Mouse (Mus musculus) heart, embryonic 10.5 days (tissue): ENCODE data around the gene Gm12216. TPM values are rescaled to one million over a fixed set of nuclear protein-coding genes. Genes with fewer than 3 reads are reported as not detected.

Experiments
- DNase-seq: peaks from one replicate; pipeline ENCODE4 v3.0.0-alpha.2; 2017; ENCODE audit warnings: low spot score
- H3K27ac ChIP-seq: fragments of 300-500 bp; sonication (generic); 2 replicates; pipeline ENCODE4 v1.5.1; 2016; ENCODE audit warnings: mild to moderate bottlenecking
- H3K27me3 ChIP-seq: fragments of 300-500 bp; sonication (generic); 2 replicates; pipeline ENCODE4 v1.6.1; 2016; ENCODE audit warnings: mild to moderate bottlenecking; ENCODE audit not compliant: poor library complexity, insufficient read depth, severe bottlenecking
- H3K36me3 ChIP-seq: fragments of 300-500 bp; sonication (generic); 2 replicates; pipeline ENCODE4 v1.6.1; 2016; ENCODE audit warnings: mild to moderate bottlenecking, moderate library complexity
- H3K4me1 ChIP-seq: fragments of 300-500 bp; sonication (generic); 2 replicates; pipeline ENCODE4 v1.6.1; 2016; ENCODE audit warnings: mild to moderate bottlenecking
- H3K4me3 ChIP-seq: fragments of 300-500 bp; sonication (generic); 2 replicates; pipeline ENCODE4 v1.5.1; 2016; ENCODE audit warnings: mild to moderate bottlenecking, moderate library complexity
- H3K9me3 ChIP-seq: fragments of 300-500 bp; sonication (generic); 2 replicates; pipeline ENCODE4 v1.6.1; 2016; ENCODE audit warnings: mild to moderate bottlenecking, moderate library complexity
- WGBS: fragments of 180-500 bp; shearing (Covaris S2); methylation state at CpG from one replicate; pipeline ENCODE4 v1.1.7; 2016; 5-methylcytosine and 5-hydroxymethylcytosine counted together
- polyA plus RNA-seq: library from polyadenylated mRNA; unstranded; fragments of >200 nt; fragmentation: Nextera tagmentation; extraction: Ambion mirVana; gene quantifications from 2 replicates; pipeline ENCODE4 v1.2.1, GENCODE M21; 2016

Gm12216 gene
- polyA plus RNA-seq, 1 experiment from 2014 or later = 0.15 TPM

DNA sequence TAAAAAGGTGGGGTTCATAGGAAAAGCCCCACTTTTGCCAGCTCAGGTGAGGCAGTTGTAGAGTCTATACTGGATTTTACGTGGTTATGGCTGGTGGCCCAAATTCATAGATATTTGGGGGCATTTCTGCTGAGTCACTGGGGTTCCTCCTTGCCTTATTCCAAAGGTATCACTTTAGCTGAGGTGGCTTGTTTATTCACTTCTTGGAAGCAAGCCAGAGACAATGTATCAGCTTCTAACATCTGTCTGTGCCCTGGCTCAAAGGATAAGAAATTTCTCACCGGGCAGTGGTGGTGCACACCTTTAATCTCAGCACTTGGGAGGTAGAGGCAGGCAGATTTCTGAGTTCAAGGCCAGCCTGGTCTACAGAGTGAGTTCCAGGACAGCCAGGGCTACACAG is 79.2 kb downstream of the Gm12216 start:
- WGBS = 73% methylated on average over 2 of the region's 2 CpGs
- Histone ChIP-seq H3K9me3 (no peaks in the 10 kb centered on the region), H3K36me3 (peaks cover 17% of the 10 kb centered on the region), H3K4me1 (peaks cover 16% of the 10 kb centered on the region), H3K27me3 (no peaks in the 10 kb centered on the region), H3K4me3 (no peak overlapping the region), H3K27ac (no peak overlapping the region)
- no peak for DNase-seq

GRCm38 (mm10) chr11:53778455-53778854 is 80.6 kb downstream of the Gm12216 start:
- Histone ChIP-seq H3K27ac (no peak overlapping the region), H3K4me3 (no peak overlapping the region), H3K36me3 (peaks cover 31% of the 10 kb centered on the region), H3K4me1 (peaks cover 10% of the 10 kb centered on the region), H3K9me3 (no peaks in the 10 kb centered on the region), H3K27me3 (0 out of 2 replicates have a peak, but pooled peaks cover 9% of the 10 kb centered on the region)
- DNase-seq = no peak
- 75% methylated on average over 5 of the region's 5 CpGs for WGBS

DNA sequence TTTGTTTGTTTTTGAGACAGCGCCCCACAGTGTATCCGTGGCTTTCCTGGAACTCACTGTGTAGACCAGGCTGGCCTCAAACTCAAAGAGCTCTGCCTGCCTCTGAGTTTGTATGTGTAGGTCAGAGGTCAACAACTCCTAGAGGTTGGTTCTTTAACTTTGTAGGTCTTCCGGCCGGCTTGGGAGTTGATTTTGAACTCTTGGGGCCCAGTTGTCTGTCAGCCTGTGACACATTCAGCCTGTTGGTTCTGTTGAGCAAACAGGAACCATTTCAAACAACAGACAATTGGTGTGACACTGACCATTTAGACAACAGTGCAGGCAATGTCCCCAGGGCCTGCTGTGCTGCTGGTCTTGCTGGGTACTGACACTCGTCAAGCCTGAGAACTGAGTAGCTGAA is 81.3 kb downstream of the Gm12216 start:
- Histone ChIP-seq H3K27ac (no peak overlapping the region), H3K4me1 (peaks cover 10% of the 10 kb centered on the region), H3K4me3 (no peak overlapping the region), H3K27me3 (peaks cover 11% of the 10 kb centered on the region; the same call in 1 of the 2 replicates), H3K9me3 (no peaks in the 10 kb centered on the region), H3K36me3 (peaks cover 35% of the 10 kb centered on the region)
- no peak for DNase-seq
- WGBS = 62% methylated on average over 5 of the region's 5 CpGs

DNA sequence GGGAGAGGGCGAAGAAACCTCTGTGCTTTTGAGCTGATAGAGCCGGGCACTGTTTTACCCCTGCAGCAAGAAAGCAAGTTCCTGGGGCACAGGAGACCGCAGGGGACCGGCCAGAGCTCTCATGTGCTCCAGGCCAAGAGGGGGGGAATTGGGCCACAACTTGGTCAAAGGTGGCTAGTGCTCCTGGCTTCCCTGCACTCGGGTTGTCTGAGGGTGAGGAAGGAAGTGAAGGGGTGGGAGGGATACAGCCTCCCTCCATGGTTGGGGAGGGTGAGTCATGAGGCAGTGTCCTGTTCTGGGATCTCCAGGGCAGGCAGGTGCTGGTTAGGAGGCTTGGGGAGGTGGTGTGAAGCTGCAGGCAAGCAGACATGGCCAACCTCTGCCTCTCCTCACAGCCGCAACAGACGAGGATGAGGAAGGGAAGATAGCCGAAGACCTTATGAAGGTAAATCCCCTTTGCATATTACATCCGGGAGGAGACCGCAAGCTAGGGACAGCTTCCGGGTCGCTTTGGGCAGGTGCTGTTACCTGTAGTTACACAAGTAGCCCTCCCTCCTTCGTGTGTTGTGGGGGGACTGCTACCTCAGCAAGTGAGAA is 84.3 kb downstream of the Gm12216 start:
- DNase-seq = no peak
- peaks cover 28% of the 10 kb centered on the region; the same call in 1 of the 2 replicates for H3K27me3 ChIP-seq
- whole genome bisulfite sequencing = 80% methylated on average over 13 of the region's 13 CpGs
- peaks cover 39% of the 10 kb centered on the region for H3K36me3 ChIP-seq
- H3K4me3 ChIP-seq = no peak overlapping the region
- H3K4me1 ChIP-seq = peaks cover under 1% of the 10 kb centered on the region; the same call in 1 of the 2 replicates
- no peaks in the 10 kb centered on the region for H3K9me3 ChIP-seq
- H3K27ac ChIP-seq = no peak overlapping the region

DNA sequence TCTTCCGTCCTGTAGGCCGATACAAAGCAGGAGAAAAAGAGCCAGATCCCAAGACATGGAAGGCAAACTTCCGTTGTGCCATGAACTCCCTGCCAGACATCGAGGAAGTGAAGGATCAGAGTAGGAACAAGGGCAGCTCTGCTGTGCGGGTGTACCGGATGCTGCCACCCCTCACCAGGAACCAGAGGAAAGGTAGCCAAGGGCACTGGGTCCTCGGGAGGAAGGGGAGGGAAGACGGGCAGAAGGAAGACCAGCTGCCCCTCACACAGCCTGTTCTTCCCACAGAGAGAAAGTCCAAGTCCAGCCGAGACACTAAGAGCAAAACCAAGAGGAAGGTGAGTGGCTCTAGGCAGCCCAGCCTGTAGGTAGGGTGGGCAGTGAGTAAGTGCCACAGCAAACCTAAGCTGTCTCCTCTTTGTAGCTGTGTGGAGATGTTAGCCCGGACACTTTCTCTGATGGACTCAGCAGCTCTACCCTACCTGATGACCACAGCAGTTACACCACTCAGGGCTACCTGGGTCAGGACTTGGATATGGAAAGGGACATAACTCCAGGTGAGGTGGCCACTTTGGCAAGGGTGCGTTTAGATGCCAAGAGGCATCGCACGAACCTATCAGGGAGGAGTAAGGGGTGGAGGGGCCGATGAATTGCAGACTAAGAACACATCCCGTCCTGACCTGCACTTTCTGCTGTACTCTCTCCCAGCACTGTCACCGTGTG is 85.3 kb downstream of the Gm12216 start:
- no peak for DNase-seq
- H3K27me3 ChIP-seq = peaks cover 36% of the 10 kb centered on the region
- no peaks in the 10 kb centered on the region for H3K9me3 ChIP-seq
- peaks cover 8% of the 10 kb centered on the region; the same call in 1 of the 2 replicates for H3K4me1 ChIP-seq
- no peak overlapping the region for H3K4me3 ChIP-seq
- no peak overlapping the region for H3K27ac ChIP-seq
- 87% methylated on average over 16 of the region's 16 CpGs for WGBS
- peaks cover 39% of the 10 kb centered on the region for H3K36me3 ChIP-seq

GRCm38 (mm10) chr11:53773087-53773486 is 86.0 kb downstream of the Gm12216 start, which contains the start of gene Gm17334:
TSS of gene Gm17334 (minus strand) at chr11:53773187.
- no peak within 1 kb of the TSS for H3K27ac ChIP-seq
- peaks cover 40% of the 10 kb centered on the region for H3K27me3 ChIP-seq
- H3K4me1 ChIP-seq = peaks cover 8% of the 10 kb centered on the region; the same call in 1 of the 2 replicates
- H3K36me3 ChIP-seq = peaks cover 39% of the 10 kb centered on the region
- 77% methylated on average over 5 of the region's 5 CpGs for WGBS
- H3K9me3 ChIP-seq = no peaks in the 10 kb centered on the region
- no peak for DNase-seq
- no peak within 1 kb of the TSS for H3K4me3 ChIP-seq

DNA sequence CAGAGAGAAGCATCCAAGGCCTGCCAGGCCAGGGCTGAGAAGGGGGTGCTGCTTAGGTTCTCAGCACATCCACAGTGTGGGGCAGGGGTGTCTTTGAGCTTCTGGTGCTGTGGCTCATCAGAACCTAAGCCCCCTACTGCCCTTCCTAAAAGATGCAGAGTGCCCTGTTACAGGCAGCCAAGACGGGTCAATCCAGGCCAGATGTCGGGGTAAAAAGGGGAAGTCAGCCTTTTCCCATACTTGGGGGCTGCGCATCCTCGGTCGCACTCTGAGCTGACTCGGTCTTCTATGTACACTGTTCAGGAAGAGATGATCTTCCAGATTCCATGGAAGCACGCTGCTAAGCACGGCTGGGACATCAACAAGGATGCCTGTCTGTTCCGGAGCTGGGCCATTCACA is 86.5 kb downstream of the Gm12216 start:
- no peaks in the 10 kb centered on the region for H3K9me3 ChIP-seq
- H3K36me3 ChIP-seq = peaks cover 39% of the 10 kb centered on the region
- peaks cover 8% of the 10 kb centered on the region; the same call in 1 of the 2 replicates for H3K4me1 ChIP-seq
- WGBS = 80% methylated on average over 9 of the region's 9 CpGs
- H3K4me3 ChIP-seq = no peak overlapping the region
- H3K27ac ChIP-seq = no peak overlapping the region
- H3K27me3 ChIP-seq = peaks cover 40% of the 10 kb centered on the region
- no peak for DNase-seq

DNA sequence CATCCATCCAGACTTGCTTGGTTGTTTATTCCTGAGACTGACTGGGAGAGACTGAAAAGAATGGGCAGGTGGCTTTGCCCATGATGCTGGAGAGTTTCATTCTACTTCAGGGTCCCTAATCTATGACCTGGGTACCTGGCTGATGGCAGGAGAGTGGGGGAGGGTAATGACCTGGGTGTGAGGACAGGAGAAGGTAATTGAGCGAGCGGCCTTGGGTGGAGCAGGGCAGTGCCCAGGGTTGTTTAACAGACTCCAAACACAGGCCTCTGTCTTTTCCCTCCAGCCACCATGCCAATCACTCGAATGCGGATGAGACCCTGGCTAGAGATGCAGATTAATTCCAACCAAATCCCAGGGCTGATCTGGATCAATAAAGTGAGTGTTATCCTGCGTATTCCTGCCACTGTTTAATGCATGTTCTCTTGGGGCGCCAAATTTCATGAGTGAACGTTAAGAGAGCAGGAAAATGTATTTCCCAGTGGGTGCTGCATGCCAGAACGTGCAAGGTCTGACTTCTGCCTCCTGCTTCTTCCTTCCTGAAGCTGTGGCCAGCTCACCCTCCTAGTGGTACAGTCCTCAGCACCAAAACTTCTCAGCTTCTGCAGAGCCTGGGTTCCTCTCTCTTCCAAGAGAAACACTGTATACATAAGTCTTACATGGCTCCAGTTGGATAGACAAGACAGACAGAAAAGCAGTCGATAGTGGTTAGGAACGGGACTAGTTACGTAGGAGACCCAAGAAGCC is 87.9 kb downstream of the Gm12216 start:
- DNase-seq = no peak

DNA sequence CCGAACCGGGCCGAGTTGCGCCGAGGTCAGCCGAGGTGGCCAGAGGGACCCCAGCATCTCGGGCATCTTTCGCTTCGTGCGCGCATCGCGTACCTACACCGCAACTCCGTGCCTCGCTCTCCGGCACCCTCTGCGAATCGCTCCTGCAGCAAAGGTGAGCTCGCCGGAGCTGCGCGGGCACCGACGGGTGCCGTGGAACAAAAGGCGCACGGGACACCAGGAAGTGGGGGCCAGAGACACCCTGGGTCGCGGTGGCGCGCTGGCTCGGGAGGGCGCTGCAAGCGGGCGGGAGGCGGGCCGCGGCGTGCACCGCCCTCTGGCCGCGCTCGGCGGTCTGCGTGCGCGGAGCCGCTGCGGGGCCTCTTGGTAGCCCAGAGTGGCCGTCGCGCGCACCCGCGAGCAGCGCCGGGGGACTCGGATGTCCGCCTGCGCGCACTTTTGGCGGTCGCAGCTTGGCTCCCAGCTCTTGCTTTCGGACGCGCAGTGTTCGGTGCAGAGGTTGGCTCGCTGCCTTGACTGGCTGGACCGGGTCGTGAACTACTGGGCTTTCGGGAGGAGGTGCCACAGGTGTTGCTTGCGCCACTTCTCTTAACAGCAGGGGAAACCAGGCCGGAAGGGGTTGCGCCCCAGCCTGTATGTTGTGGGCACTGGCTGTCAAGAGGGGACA is 88.8 kb downstream of the Gm12216 start:
- no peak for DNase-seq

More for the DNA sequence above, 87.9 kb downstream of the Gm12216 start:
- Histone ChIP-seq H3K9me3 (no peaks in the 10 kb centered on the region), H3K4me1 (peaks cover 8% of the 10 kb centered on the region; the same call in 1 of the 2 replicates), H3K27ac (no peak overlapping the region), H3K36me3 (peaks cover 30% of the 10 kb centered on the region), H3K4me3 (peak overlapping the region; percentile 85), H3K27me3 (peaks cover 43% of the 10 kb centered on the region)
- 81% methylated on average over 11 of the region's 11 CpGs for WGBS

DNA sequence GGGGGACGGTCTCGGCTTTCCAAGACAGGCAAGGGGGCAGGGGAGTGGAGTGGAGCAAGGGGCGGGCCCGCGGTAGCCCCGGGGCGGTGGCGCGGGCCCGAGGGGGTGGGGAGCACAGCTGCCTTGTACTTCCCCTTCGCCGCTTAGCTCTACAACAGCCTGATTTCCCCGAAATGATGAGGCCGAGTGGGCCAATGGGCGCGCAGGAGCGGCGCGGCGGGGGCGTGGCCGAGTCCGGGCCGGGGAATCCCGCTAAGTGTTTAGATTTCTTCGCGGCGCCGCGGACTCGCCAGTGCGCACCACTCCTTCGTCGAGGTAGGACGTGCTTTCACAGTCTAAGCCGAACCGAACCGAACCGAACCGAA is 89.3 kb downstream of the Gm12216 start, which contains the start of gene Irf1:
Gene Irf1, plus strand, starts transcription at position 255 of the 365 bp plus-strand sequence.
- peak within 1 kb of the TSS; percentile 85 for H3K4me3 ChIP-seq
- H3K4me1 ChIP-seq = peaks cover 13% of the 10 kb centered on the region
- under 1% methylated on average over 39 of the region's 40 CpGs for WGBS
- peaks cover 21% of the 10 kb centered on the region for H3K36me3 ChIP-seq
- H3K9me3 ChIP-seq = no peaks in the 10 kb centered on the region
- peak; percentile 92 for DNase-seq
- peaks cover 46% of the 10 kb centered on the region for H3K27me3 ChIP-seq
- peak within 1 kb of the TSS; percentile 89 for H3K27ac ChIP-seq

More for the DNA sequence above, 88.8 kb downstream of the Gm12216 start:
- WGBS = under 1% methylated on average over 75 of the region's 75 CpGs
- H3K27me3 ChIP-seq = peaks cover 46% of the 10 kb centered on the region
- peaks cover 23% of the 10 kb centered on the region for H3K36me3 ChIP-seq
- H3K4me1 ChIP-seq = peaks cover 8% of the 10 kb centered on the region; the same call in 1 of the 2 replicates
- peak overlapping the region; percentile 89 for H3K27ac ChIP-seq
- H3K4me3 ChIP-seq = peak overlapping the region; percentile 85
- no peaks in the 10 kb centered on the region for H3K9me3 ChIP-seq

- peak overlapping the region; percentile 85 for H3K4me3 ChIP-seq
- H3K27me3 ChIP-seq = peaks cover 41% of the 10 kb centered on the region
- peaks cover 18% of the 10 kb centered on the region for H3K4me1 ChIP-seq
- peak overlapping the region; percentile 89 for H3K27ac ChIP-seq
- no peak for DNase-seq
- H3K36me3 ChIP-seq = peaks cover 16% of the 10 kb centered on the region
- no peaks in the 10 kb centered on the region for H3K9me3 ChIP-seq
- WGBS = 54% methylated on average over 12 of the region's 12 CpGs
Observed at GRCm38 (mm10) chr11:53769185-53769576, 89.9 kb downstream of the Gm12216 start.

DNA sequence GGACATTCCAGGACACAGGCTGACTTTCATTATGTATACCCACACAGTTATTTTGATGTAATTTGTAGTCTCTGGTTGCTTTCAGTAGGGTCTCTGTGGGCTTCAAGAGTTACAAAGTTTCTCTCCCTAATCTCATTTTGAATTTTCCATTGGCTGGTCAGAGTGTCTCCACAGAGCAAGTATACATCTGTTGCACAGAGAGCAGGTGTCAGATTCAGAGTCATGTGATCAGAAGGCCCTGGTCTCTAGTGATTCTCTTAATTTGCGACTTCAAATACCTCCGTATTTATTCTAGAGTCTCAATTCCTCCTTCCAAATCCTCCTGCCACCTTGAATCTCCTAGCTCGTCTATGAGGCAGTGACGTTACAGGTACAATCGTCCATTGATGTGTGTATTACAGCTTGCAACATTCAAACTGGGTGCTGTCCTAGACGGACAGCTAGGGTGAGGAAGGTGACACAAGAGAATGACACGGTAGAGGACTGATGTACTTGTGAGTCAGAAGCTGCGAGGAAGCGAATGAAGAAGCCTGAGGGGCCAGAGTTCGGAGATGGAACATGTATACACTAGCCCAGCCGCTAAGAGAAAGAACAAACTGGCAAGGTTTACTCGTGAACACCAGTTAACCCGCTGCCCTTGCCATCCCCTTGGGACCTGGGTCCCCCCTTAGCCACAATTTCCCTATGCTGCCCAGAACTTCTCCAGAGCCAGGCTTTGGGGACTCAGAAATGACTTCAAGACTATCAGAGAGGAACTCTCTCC is 90.5 kb downstream of the Gm12216 start:
- peaks cover 10% of the 10 kb centered on the region; the same call in 1 of the 2 replicates for H3K36me3 ChIP-seq
- H3K27ac ChIP-seq = no peak overlapping the region
- no peaks in the 10 kb centered on the region for H3K9me3 ChIP-seq
- no peak overlapping the region for H3K4me3 ChIP-seq
- no peak for DNase-seq
- H3K4me1 ChIP-seq = peaks cover 24% of the 10 kb centered on the region
- H3K27me3 ChIP-seq = peaks cover 37% of the 10 kb centered on the region
- WGBS = 76% methylated on average over 13 of the region's 13 CpGs
